Mouse (Mus musculus) neural tube, embryonic 13.5 days (tissue): ENCODE measurements around the gene Hnrnpk. TPM values are rescaled to one million over a fixed set of nuclear protein-coding genes. Genes with fewer than 3 reads are reported as not detected.
"Not testable (repeated sequence)": the region's sequence is repeated elsewhere in the genome, so short reads cannot be mapped to it uniquely, and the experiment has no call there.

ENCODE experiments used
- ATAC-seq: fragments of 200-750 bp; cut with Nextera tagmentation; 2 replicates; pipeline ENCODE4 v1.8.0; 2017; ENCODE audit warnings: low read depth, mild to moderate bottlenecking, moderate TSS enrichment, moderate library complexity
- H3K27ac ChIP-seq: fragments of 300-500 bp; sonication (generic); replicated peaks from 2 replicates; pipeline ENCODE4 v1.5.1; 2015; ENCODE audit warnings: moderate library complexity, mild to moderate bottlenecking, inconsistent platforms
- H3K27me3 ChIP-seq: fragments of 300-500 bp; sonication (generic); 2 replicates; pipeline ENCODE4 v1.6.1; 2015; ENCODE audit warnings: mild to moderate bottlenecking, inconsistent platforms
- H3K36me3 ChIP-seq: fragments of 300-500 bp; sonication (generic); 2 replicates; pipeline ENCODE4 v1.6.1; 2015; ENCODE audit warnings: mild to moderate bottlenecking, inconsistent platforms
- H3K4me1 ChIP-seq: fragments of 300-500 bp; sonication (generic); replicated peaks from 2 replicates; pipeline ENCODE4 v1.6.1; 2015; ENCODE audit warnings: inconsistent platforms
- H3K4me2 ChIP-seq: fragments of 300-500 bp; sonication (generic); 2 replicates; pipeline ENCODE4 v1.6.1; 2015; ENCODE audit warnings: inconsistent platforms, mild to moderate bottlenecking, moderate library complexity
- H3K4me3 ChIP-seq: fragments of 300-500 bp; sonication (generic); 2 replicates; pipeline ENCODE4 v1.5.1; 2015; ENCODE audit warnings: mild to moderate bottlenecking, inconsistent platforms
- H3K9ac ChIP-seq: fragments of 300-500 bp; sonication (generic); 2 replicates; pipeline ENCODE4 v1.6.1; 2015; ENCODE audit warnings: moderate library complexity, mild to moderate bottlenecking, inconsistent platforms
- H3K9me3 ChIP-seq: fragments of 300-500 bp; sonication (generic); 2 replicates; pipeline ENCODE4 v1.6.1; 2016; ENCODE audit warnings: inconsistent platforms
- WGBS: fragments of 180-500 bp; shearing (Covaris S2); methylation state at CpG from one replicate; pipeline ENCODE4 v1.1.7; 2015; 5-methylcytosine and 5-hydroxymethylcytosine counted together
- polyA plus RNA-seq: library from polyadenylated mRNA; unstranded; fragments of >200 nt; fragmentation: Nextera tagmentation; extraction: Ambion mirVana; gene quantifications from 2 replicates; pipeline ENCODE4 v1.2.1, GENCODE M21; 2015

Gene Hnrnpk
- polyA plus RNA-seq, 1 experiment from 2014 or later: 1,581 TPM

GRCm38 (mm10) chr13:58385547-58385920 lies 17.6 kb downstream of the Hnrnpk start:
- H3K27me3 ChIP-seq: no peaks in the 10 kb centered on the region
- peak overlapping the region; percentile 81; the same call in 1 of the 2 replicates for H3K9ac ChIP-seq
- H3K4me3 ChIP-seq: peak overlapping the region; percentile 82
- peaks cover 15% of the 10 kb centered on the region for H3K9me3 ChIP-seq
- H3K27ac ChIP-seq: peak overlapping the region; percentile 59
- peaks cover 12% of the 10 kb centered on the region for H3K4me1 ChIP-seq
- WGBS: 86% methylated on average over 7 of the region's 7 CpGs
- ATAC-seq: no peak
- H3K4me2 ChIP-seq: peak overlapping the region; percentile 90
- H3K36me3 ChIP-seq: peaks cover 36% of the 10 kb centered on the region

- H3K27ac ChIP-seq: peak within 1 kb of the TSS; percentile 59
- no peaks in the 10 kb centered on the region for H3K27me3 ChIP-seq
- peak within 1 kb of the TSS; percentile 90 for H3K4me2 ChIP-seq
- peaks cover 12% of the 10 kb centered on the region for H3K4me1 ChIP-seq
- peak within 1 kb of the TSS; percentile 82 for H3K4me3 ChIP-seq
- ATAC-seq: peak; percentile 77
- peaks cover 36% of the 10 kb centered on the region for H3K36me3 ChIP-seq
- peak within 1 kb of the TSS; percentile 81 for H3K9ac ChIP-seq
- WGBS: 1% methylated on average over 80 of the region's 80 CpGs
- peaks cover 21% of the 10 kb centered on the region for H3K9me3 ChIP-seq
Observed at GRCm38 (mm10) chr13:58384779-58385546, 18.2 kb downstream of the Hnrnpk start, which contains the start of gene 2210016F16Rik. Gene 2210016F16Rik (minus strand): TSS chr13:58385225.

GRCm38 (mm10) chr13:58384371-58384770 lies 18.8 kb downstream of the Hnrnpk start:
- peaks cover 25% of the 10 kb centered on the region for H3K9me3 ChIP-seq

GRCm38 (mm10) chr13:58373153-58373470 lies 30.0 kb downstream of the Hnrnpk start:
- ATAC-seq: no peak
- Histone ChIP-seq H3K4me1 (no peaks in the 10 kb centered on the region), H3K27me3 (no peaks in the 10 kb centered on the region), H3K27ac (no peak overlapping the region), H3K9me3 (peaks cover 12% of the 10 kb centered on the region; the same call in 1 of the 2 replicates), H3K36me3 (no peaks in the 10 kb centered on the region), H3K4me3 (no peak overlapping the region), H3K9ac (no peak overlapping the region), H3K4me2 (no peak overlapping the region)
- WGBS: 92% methylated on average over 2 of the region's 2 CpGs

More at GRCm38 (mm10) chr13:58384371-58384770, 18.8 kb downstream of the Hnrnpk start:
- 51% methylated on average over 11 of the region's 11 CpGs for WGBS
- H3K4me1 ChIP-seq: peaks cover 12% of the 10 kb centered on the region
- peak overlapping the region; percentile 81 for H3K9ac ChIP-seq
- H3K4me3 ChIP-seq: peak overlapping the region; percentile 82
- H3K36me3 ChIP-seq: peaks cover 36% of the 10 kb centered on the region
- no peak overlapping the region for H3K27ac ChIP-seq
- ATAC-seq: no peak
- H3K4me2 ChIP-seq: peak overlapping the region; percentile 90
- no peaks in the 10 kb centered on the region for H3K27me3 ChIP-seq

- WGBS: 87% methylated on average over 5 of the region's 5 CpGs
- no peak for ATAC-seq
Observed at GRCm38 (mm10) chr13:58372278-58373152, 30.6 kb downstream of the Hnrnpk start.

GRCm38 (mm10) chr13:58368835-58369234 lies 34.3 kb downstream of the Hnrnpk start:
- H3K4me2 ChIP-seq: no peak overlapping the region
- no peak for ATAC-seq
- no peak overlapping the region for H3K9ac ChIP-seq
- WGBS: 78% methylated on average over 4 of the region's 4 CpGs
- H3K36me3 ChIP-seq: no peaks in the 10 kb centered on the region
- H3K27ac ChIP-seq: no peak overlapping the region
- H3K27me3 ChIP-seq: no peaks in the 10 kb centered on the region
- H3K4me3 ChIP-seq: no peak overlapping the region
- no peaks in the 10 kb centered on the region for H3K9me3 ChIP-seq
- no peaks in the 10 kb centered on the region for H3K4me1 ChIP-seq

More at GRCm38 (mm10) chr13:58372278-58373152, 30.6 kb downstream of the Hnrnpk start:
- Histone ChIP-seq H3K4me3 (no peak overlapping the region), H3K36me3 (no peaks in the 10 kb centered on the region), H3K4me1 (no peaks in the 10 kb centered on the region), H3K9me3 (peaks cover 12% of the 10 kb centered on the region; the same call in 1 of the 2 replicates), H3K27ac (no peak overlapping the region), H3K9ac (no peak overlapping the region), H3K4me2 (no peak overlapping the region), H3K27me3 (no peaks in the 10 kb centered on the region)

GRCm38 (mm10) chr13:58367641-58368040 lies 35.5 kb downstream of the Hnrnpk start:
- no peaks in the 10 kb centered on the region for H3K9me3 ChIP-seq
- ATAC-seq: no peak
- H3K27me3 ChIP-seq: no peaks in the 10 kb centered on the region
- H3K4me1 ChIP-seq: no peaks in the 10 kb centered on the region
- no peak overlapping the region for H3K4me3 ChIP-seq
- 71% methylated on average over 1 of the region's 1 CpGs for WGBS
- H3K27ac ChIP-seq: no peak overlapping the region
- no peak overlapping the region for H3K9ac ChIP-seq
- no peaks in the 10 kb centered on the region for H3K36me3 ChIP-seq
- H3K4me2 ChIP-seq: no peak overlapping the region

- H3K9ac ChIP-seq: no peak overlapping the region
Observed at GRCm38 (mm10) chr13:58366373-58366772, 36.8 kb downstream of the Hnrnpk start.

GRCm38 (mm10) chr13:58365179-58365578 lies 38.0 kb downstream of the Hnrnpk start:
- H3K9me3 ChIP-seq, H3K27me3 ChIP-seq, H3K4me2 ChIP-seq, ATAC-seq, H3K9ac ChIP-seq, H3K4me3 ChIP-seq, H3K36me3 ChIP-seq, H3K4me1 ChIP-seq, H3K27ac ChIP-seq: not testable (repeated sequence)
- 86% methylated on average over 8 of the region's 8 CpGs for WGBS

More at GRCm38 (mm10) chr13:58366373-58366772, 36.8 kb downstream of the Hnrnpk start:
- Histone ChIP-seq H3K4me3 (no peak overlapping the region), H3K27me3 (no peaks in the 10 kb centered on the region), H3K4me2 (no peak overlapping the region), H3K36me3 (no peaks in the 10 kb centered on the region), H3K27ac (no peak overlapping the region), H3K9me3 (no peaks in the 10 kb centered on the region), H3K4me1 (no peaks in the 10 kb centered on the region)
- 84% methylated on average over 3 of the region's 3 CpGs for WGBS
- ATAC-seq: no peak

GRCm38 (mm10) chr13:58364353-58365175 lies 38.6 kb downstream of the Hnrnpk start:
- WGBS: 83% methylated on average over 8 of the region's 8 CpGs
- ATAC-seq: no peak
- no peaks in the 10 kb centered on the region for H3K9me3 ChIP-seq

GRCm38 (mm10) chr13:58359304-58359653 lies 43.9 kb downstream of the Hnrnpk start:
- Histone ChIP-seq H3K4me3 (peak overlapping the region; percentile 69), H3K4me1 (0 out of 2 replicates have a peak, but pooled peaks cover 8% of the 10 kb centered on the region), H3K27ac (peak overlapping the region; percentile 42; the same call in 1 of the 2 replicates), H3K9ac (peak overlapping the region; percentile 75; the same call in 1 of the 2 replicates), H3K27me3 (peaks cover 10% of the 10 kb centered on the region), H3K9me3 (no peaks in the 10 kb centered on the region), H3K36me3 (no peaks in the 10 kb centered on the region), H3K4me2 (peak overlapping the region; percentile 93)
- ATAC-seq: peak; percentile 60
- 4% methylated on average over 7 of the region's 7 CpGs for WGBS

More at GRCm38 (mm10) chr13:58364353-58365175, 38.6 kb downstream of the Hnrnpk start:
- Histone ChIP-seq H3K36me3 (no peaks in the 10 kb centered on the region), H3K4me2 (no peak overlapping the region), H3K27me3 (no peaks in the 10 kb centered on the region), H3K4me1 (no peaks in the 10 kb centered on the region), H3K4me3 (no peak overlapping the region), H3K9ac (no peak overlapping the region), H3K27ac (no peak overlapping the region)
